Mouse (Mus musculus) liver, embryonic 14.5 days (tissue): ENCODE results near the gene Rpl3l.

Source experiments
- CTCF ChIP-seq: IDR thresholded peaks from 2 replicates; pipeline ENCODE4 v1.5.1; 2016; ENCODE audit warnings: antibody characterized with exemption, low read depth, control low read depth
- EP300 ChIP-seq: IDR thresholded peaks from 2 replicates; pipeline ENCODE4 v1.6.1; 2016; ENCODE audit warnings: antibody characterized with exemption, low read depth

- TF ChIP-seq EP300 (no peak), CTCF (no peak)
These were observed 4.3 kb upstream of the Rpl3l start for GRCm38 (mm10) chr17:24723122-24723880.
